Mouse (Mus musculus) MEL (cell line): ENCODE measurements at regions not wholly inside any gene's neighbourhood (a gene's known extent, or its start where the extent isn't known, plus 50 kb on each side); places are given as distances from the start of the nearest gene placed in this dataset.

Experiments used
- DNase-seq: peaks from one replicate; pipeline ENCODE4 v3.0.0; 2011; ENCODE audit warnings: low read depth, low spot score
- H3K27ac ChIP-seq: 2 replicates; pipeline ENCODE4 v1.5.1; 2012; ENCODE audit warnings: low read depth, mild to moderate bottlenecking, control low read depth, low read length, moderate library complexity; ENCODE audit not compliant: control insufficient read depth
- H3K27me3 ChIP-seq, 2 experiments: fragments of 150-350 bp in 1 of 2; sonication (generic) in 1 of 2; 2 replicates each; pipeline ENCODE4 v1.6.1; 2012; ENCODE audit warnings: low read length in 2 of 2, mild to moderate bottlenecking in 2 of 2, improper control_type of control experiment in 1 of 2, moderate library complexity in 1 of 2; ENCODE audit not compliant: insufficient read depth in 2 of 2, control insufficient read depth in 1 of 2
- H3K36me3 ChIP-seq, 2 experiments: 2 replicates each; pipeline ENCODE4 v1.6.1; 2012 to 2014; ENCODE audit warnings: low read length in 2 of 2, improper control_type of control experiment in 1 of 2, inconsistent platforms in 1 of 2, mild to moderate bottlenecking in 1 of 2; ENCODE audit not compliant: insufficient read depth in 2 of 2, control insufficient read depth in 1 of 2
- H3K4me1 ChIP-seq, 2 experiments: fragments of 150-350 bp in 1 of 2; sonication (generic) in 1 of 2; 2 replicates each; pipeline ENCODE4 v1.6.1; 2012; ENCODE audit warnings: low read length in 2 of 2, improper control_type of control experiment in 1 of 2, mild to moderate bottlenecking in 1 of 2; ENCODE audit not compliant: insufficient read depth in 2 of 2, control insufficient read depth in 1 of 2
- H3K4me3 ChIP-seq, 2 experiments: fragments of 150-350 bp in 1 of 2; sonication (generic) in 1 of 2; 2 replicates each; pipeline ENCODE4 v1.5.1; 2012; ENCODE audit warnings: low read depth in 2 of 2, low read length in 2 of 2, mild to moderate bottlenecking in 2 of 2, moderate library complexity in 2 of 2, control low read depth in 1 of 2, improper control_type of control experiment in 1 of 2; ENCODE audit not compliant: control insufficient read depth in 1 of 2, insufficient read depth in 1 of 2
- H3K79me2 ChIP-seq: 2 replicates; pipeline ENCODE4 v1.6.1; 2012; ENCODE audit warnings: mild to moderate bottlenecking, low read length, moderate library complexity; ENCODE audit not compliant: control insufficient read depth, poor library complexity, insufficient read depth
- H3K9ac ChIP-seq: 2 replicates; pipeline ENCODE4 v1.6.1; 2012; ENCODE audit warnings: low read depth, mild to moderate bottlenecking, control low read depth, low read length, moderate library complexity; ENCODE audit not compliant: control insufficient read depth, poor library complexity, severe bottlenecking
- H3K9me3 ChIP-seq: fragments of 150-350 bp; sonication (generic); replicated peaks from 2 replicates; pipeline ENCODE4 v1.6.1; 2012; ENCODE audit warnings: mild to moderate bottlenecking, low read length, improper control_type of control experiment, moderate library complexity; ENCODE audit not compliant: insufficient read depth
- CHD1 ChIP-seq: IDR thresholded peaks from 2 replicates; pipeline ENCODE4 v1.6.1; 2012; ENCODE audit warnings: low read depth, mild to moderate bottlenecking, inconsistent platforms, low read length, improper control_type of control experiment
- CHD2 ChIP-seq: IDR thresholded peaks from 2 replicates; pipeline ENCODE4 v1.6.1; 2011; ENCODE audit warnings: low read length, improper control_type of control experiment
- E2F4 ChIP-seq: IDR thresholded peaks from 2 replicates; pipeline ENCODE4 v1.6.1; 2011; ENCODE audit warnings: low read depth, low read length, improper control_type of control experiment, borderline replicate concordance
- ELF1 ChIP-seq: IDR thresholded peaks from 2 replicates; pipeline ENCODE4 v1.6.1; 2014; ENCODE audit warnings: low read depth, mild to moderate bottlenecking, inconsistent platforms, low read length, improper control_type of control experiment, moderate library complexity
- EP300 ChIP-seq, 2 experiments: IDR thresholded peaks; 2 replicates each; pipeline ENCODE4 v1.6.1; 2011; ENCODE audit warnings: improper control_type of control experiment in 2 of 2, low read length in 2 of 2, low read depth in 1 of 2, mild to moderate bottlenecking in 1 of 2
- HCFC1 ChIP-seq: IDR thresholded peaks from 2 replicates; pipeline ENCODE4 v1.6.1; 2012; ENCODE audit warnings: low read depth, mild to moderate bottlenecking, inconsistent platforms, low read length, improper control_type of control experiment, moderate library complexity
- JUND ChIP-seq: IDR thresholded peaks from 2 replicates; pipeline ENCODE4 v1.6.1; 2011; ENCODE audit warnings: low read depth, mild to moderate bottlenecking, improper control_type of control experiment, low read length
- MAFK ChIP-seq: IDR thresholded peaks from 2 replicates; pipeline ENCODE4 v1.6.1; 2011; ENCODE audit warnings: low read depth, mild to moderate bottlenecking, low read length, improper control_type of control experiment, borderline replicate concordance
- MAX ChIP-seq: IDR thresholded peaks from 2 replicates; pipeline ENCODE4 v1.6.1; 2011; ENCODE audit warnings: low read length, improper control_type of control experiment
- MAZ ChIP-seq: IDR thresholded peaks from 2 replicates; pipeline ENCODE4 v1.6.1; 2012; ENCODE audit warnings: low read depth, mild to moderate bottlenecking, inconsistent platforms, low read length, improper control_type of control experiment
- MYB ChIP-seq: IDR thresholded peaks from 2 replicates; pipeline ENCODE4 v1.6.1; 2011; ENCODE audit warnings: mild to moderate bottlenecking, low read depth, low read length, improper control_type of control experiment
- MYC ChIP-seq: IDR thresholded peaks from 2 replicates; pipeline ENCODE4 v1.6.1; 2011; ENCODE audit warnings: low read depth, mild to moderate bottlenecking, low read length, improper control_type of control experiment, moderate library complexity
- NRF1 ChIP-seq: IDR thresholded peaks from 2 replicates; pipeline ENCODE4 v1.6.1; 2014; ENCODE audit warnings: low read depth, mild to moderate bottlenecking, inconsistent platforms, low read length, improper control_type of control experiment, moderate library complexity; ENCODE audit not compliant: poor library complexity, insufficient read depth, severe bottlenecking
- POLR2A ChIP-seq, 2 experiments: IDR thresholded peaks; 2 replicates each; pipeline ENCODE4 v1.6.1; 2011 to 2012; ENCODE audit warnings: low read length in 2 of 2, mild to moderate bottlenecking in 2 of 2, control low read depth in 1 of 2, improper control_type of control experiment in 1 of 2, low read depth in 1 of 2, moderate library complexity in 1 of 2; ENCODE audit not compliant: control insufficient read depth in 1 of 2, insufficient read depth in 1 of 2, poor library complexity in 1 of 2
- POLR2AphosphoS2 ChIP-seq: IDR thresholded peaks from 2 replicates; pipeline ENCODE4 v1.6.1; 2011; ENCODE audit warnings: low read length, improper control_type of control experiment
- POLR2AphosphoS5 ChIP-seq: IDR thresholded peaks from 2 replicates; pipeline ENCODE4 v1.6.1; 2012; ENCODE audit warnings: low read depth, borderline replicate concordance, mild to moderate bottlenecking, inconsistent platforms, low read length, moderate library complexity, mixed read lengths
- RCOR1 ChIP-seq: IDR thresholded peaks from 2 replicates; pipeline ENCODE4 v1.6.1; 2012; ENCODE audit warnings: low read depth, mild to moderate bottlenecking, inconsistent platforms, low read length, improper control_type of control experiment
- SMC3 ChIP-seq: IDR thresholded peaks from 2 replicates; pipeline ENCODE4 v1.6.1; 2011; ENCODE audit warnings: low read depth, low read length, improper control_type of control experiment
- UBTF ChIP-seq: IDR thresholded peaks from 2 replicates; pipeline ENCODE4 v1.6.1; 2012; ENCODE audit warnings: low read depth, mild to moderate bottlenecking, inconsistent platforms, low read length, improper control_type of control experiment, moderate library complexity, borderline replicate concordance; ENCODE audit not compliant: insufficient read depth
- ZC3H11A ChIP-seq: IDR thresholded peaks from 2 replicates; pipeline ENCODE4 v1.6.1; 2012; ENCODE audit warnings: low read depth, mild to moderate bottlenecking, inconsistent platforms, low read length, improper control_type of control experiment
- ZKSCAN1 ChIP-seq: IDR thresholded peaks from 2 replicates; pipeline ENCODE4 v1.6.1; 2012; ENCODE audit warnings: low read depth, mild to moderate bottlenecking, inconsistent platforms, low read length, improper control_type of control experiment, moderate library complexity

DNA sequence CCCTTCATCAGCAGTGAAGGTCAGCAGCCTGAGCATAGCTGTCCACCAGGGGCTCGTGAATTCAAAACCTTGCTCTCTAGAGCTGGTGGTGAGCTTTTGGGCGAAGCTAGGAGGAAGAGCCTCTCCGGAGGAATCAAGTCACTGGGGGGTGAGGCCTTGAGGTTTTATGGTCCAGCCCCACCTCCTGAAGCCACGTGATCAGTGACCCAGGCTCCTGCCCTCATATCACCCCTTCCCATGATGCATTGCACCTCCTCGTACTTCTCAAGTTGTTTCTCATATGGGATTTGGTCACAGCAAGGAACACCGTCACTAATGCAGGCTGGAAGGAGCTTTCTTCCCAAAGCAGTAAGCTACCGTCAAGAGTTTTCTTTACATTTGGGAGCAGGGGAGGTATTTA is 132.1 kb upstream of the Rbm19 start (continued):
- TF ChIP-seq ZC3H11A = no peak
- TF ChIP-seq E2F4 = no peak
- TF ChIP-seq HCFC1 = no peak
- TF ChIP-seq MAFK = no peak
- no peak for TF ChIP-seq MAZ
- no peak for TF ChIP-seq POLR2AphosphoS2
- TF ChIP-seq SMC3 = no peak
- no peak for TF ChIP-seq NRF1
- TF ChIP-seq MYB = no peak
- TF ChIP-seq MAX = no peak
- TF ChIP-seq JUND = no peak
- TF ChIP-seq MYC = no peak
- no peak for TF ChIP-seq RCOR1
- TF ChIP-seq CHD1 = no peak
- no peak for TF ChIP-seq CHD2
- peak in 1 of 2 experiments; percentile 40; a peak in 1 of 4 replicates for TF ChIP-seq POLR2A (IDR thresholded peaks at IDR 0.05; ENCODE audit: control insufficient read depth in 1 of 2, insufficient read depth in 1 of 2, low read depth in 1 of 2, low read length in 2 of 2, poor library complexity in 1 of 2)
- no peak for TF ChIP-seq EP300 (IDR thresholded peaks at IDR 0.05; ENCODE audit: low read depth in 1 of 2, low read length in 2 of 2)
- no peak for TF ChIP-seq ELF1
- no peak for TF ChIP-seq ZKSCAN1
- TF ChIP-seq UBTF = no peak
- TF ChIP-seq, all 39 proteins: peak for 5

GRCm38 (mm10) chr5:119992130-119992529 is 124.1 kb upstream of the Rbm19 start:
- DNase-seq = no peak
- Histone ChIP-seq H3K4me1 (no peaks in the 10 kb centered on the region), H3K36me3 (no peaks in the 10 kb centered on the region), H3K27me3 (no peaks in the 10 kb centered on the region), H3K79me2 (no peaks in the 10 kb centered on the region), H3K27ac (no peak overlapping the region), H3K4me3 (no peak overlapping the region), H3K9ac (no peak overlapping the region), H3K9me3 (no peaks in the 10 kb centered on the region)
- no peak for TF ChIP-seq ZC3H11A
- TF ChIP-seq MYC = no peak
- TF ChIP-seq POLR2AphosphoS5 = no peak
